Mouse (Mus musculus) G1E-ER4 (cell line): ENCODE results near the gene Det1. TPM values are rescaled to one million over a fixed set of nuclear protein-coding genes. Genes with fewer than 3 reads are reported as not detected.

Experiments
- GATA1 ChIP-seq: IDR thresholded peaks from one replicate; pipeline ENCODE4 v1.8.0; 2012; ENCODE audit warnings: low read length, inconsistent platforms
- polyA plus RNA-seq: library from polyadenylated mRNA; stranded (reverse); fragments of >175 nt; gene quantifications from 2 replicates; pipeline ENCODE4 v1.2.3, GENCODE M21; 2012

Det1 gene
- polyA plus RNA-seq, 1 experiment, result 8.9 TPM

DNA sequence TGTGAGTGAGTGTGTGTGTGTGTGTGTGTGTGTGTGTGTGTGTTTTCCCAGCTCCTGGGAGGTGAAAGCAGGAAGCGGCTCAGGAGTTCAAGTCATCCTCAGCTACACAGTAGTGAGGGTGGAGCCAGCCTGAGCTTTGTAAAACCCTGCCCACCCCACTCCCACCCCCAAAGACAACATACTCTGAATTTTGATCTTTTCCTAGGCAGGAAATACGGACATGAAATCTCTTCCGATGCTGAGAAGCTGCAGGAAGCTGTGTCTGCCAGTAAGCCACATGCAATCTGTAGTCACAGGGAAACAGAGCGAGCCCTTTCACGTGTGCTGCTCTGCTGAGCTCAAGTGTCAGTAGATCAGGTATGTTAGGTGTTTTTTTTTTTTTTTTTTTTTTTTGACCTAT lies 21.7 kb upstream of the Det1 start:
- no peak for TF ChIP-seq GATA1

DNA sequence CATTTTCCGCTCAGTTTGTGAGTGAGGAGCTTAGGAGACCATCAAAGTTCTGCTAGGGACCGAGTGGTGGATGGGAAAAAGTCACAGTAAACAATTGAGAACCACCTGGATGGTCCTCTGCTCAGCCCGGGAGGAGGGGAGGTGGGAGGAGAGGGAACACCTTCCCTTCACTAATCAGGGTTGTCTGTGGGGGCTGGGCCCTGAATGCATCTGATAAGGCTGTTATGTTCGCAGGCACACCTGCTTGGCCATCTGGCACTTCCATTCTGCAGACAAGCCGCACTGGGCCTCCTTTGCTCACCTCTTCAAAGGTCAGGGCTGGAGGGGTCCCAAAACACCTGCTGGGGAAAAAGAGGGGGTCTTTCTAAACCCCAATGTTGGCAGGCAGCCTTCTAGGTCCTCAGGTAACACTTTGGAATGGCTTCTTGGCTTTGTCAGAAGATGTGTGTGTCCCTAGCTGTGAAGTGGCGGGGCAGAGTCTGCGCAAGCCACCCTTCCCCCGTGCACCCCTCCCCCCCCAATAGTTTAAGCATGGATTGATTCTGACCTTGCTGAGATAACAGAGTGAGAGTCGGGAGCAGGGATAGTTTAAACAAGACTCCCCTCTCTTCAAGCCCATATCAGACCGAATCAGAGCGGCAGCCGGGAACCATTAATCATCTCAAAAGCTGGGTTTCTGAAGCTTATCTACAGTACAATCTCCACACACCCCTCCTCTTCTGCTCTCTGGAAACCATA lies 18.3 kb upstream of the Det1 start:
- TF ChIP-seq GATA1, result no peak

DNA sequence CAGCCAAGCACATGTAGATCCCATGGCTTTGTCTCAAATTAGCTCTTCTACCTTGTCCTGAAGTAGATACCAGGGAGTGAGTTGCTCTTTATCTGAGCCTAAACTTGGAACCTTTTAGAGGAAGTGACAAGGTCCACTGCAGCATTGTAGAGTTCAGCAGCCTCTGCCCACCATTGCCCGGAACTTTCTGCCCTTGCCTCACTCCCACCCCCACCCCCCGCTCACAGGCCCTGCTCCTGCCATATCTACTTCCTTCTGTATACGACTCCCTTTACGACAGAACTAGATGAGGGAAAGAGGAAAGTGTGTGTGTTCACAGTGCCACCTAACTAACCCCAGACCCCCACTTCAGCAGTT lies 17.4 kb upstream of the Det1 start:
- no peak for TF ChIP-seq GATA1

DNA sequence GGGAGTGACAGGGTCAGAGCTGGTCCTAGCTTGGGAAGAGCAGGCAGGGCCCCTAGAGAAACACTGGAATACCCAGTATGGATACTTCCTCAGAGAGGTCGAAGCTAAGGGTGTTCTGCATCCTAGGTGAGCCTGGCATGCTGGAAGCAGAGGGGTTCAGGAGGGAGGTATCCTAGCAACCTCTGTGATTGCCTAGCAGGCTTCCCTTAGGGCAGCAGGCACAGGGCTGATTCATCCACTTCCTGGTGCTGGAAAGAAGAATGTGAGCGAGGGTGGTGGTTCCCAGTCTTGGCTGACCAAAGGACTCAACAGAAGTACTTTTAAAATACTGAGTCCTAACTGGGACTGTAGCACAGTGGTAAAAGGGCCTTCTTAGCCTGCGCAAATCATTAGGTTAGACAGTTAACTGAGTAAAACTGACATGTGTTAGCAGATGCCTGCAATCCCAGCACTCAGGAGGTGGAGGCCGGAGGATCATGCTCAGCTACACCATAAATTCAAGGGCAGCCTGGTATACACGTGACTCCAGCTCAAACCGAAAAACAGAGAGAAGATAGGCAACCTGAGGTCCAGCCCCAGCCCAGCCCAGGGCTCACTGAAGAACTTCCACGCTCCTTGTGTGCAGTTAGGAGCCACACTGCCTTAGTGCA lies 16.9 kb upstream of the Det1 start:
- no peak for TF ChIP-seq GATA1

DNA sequence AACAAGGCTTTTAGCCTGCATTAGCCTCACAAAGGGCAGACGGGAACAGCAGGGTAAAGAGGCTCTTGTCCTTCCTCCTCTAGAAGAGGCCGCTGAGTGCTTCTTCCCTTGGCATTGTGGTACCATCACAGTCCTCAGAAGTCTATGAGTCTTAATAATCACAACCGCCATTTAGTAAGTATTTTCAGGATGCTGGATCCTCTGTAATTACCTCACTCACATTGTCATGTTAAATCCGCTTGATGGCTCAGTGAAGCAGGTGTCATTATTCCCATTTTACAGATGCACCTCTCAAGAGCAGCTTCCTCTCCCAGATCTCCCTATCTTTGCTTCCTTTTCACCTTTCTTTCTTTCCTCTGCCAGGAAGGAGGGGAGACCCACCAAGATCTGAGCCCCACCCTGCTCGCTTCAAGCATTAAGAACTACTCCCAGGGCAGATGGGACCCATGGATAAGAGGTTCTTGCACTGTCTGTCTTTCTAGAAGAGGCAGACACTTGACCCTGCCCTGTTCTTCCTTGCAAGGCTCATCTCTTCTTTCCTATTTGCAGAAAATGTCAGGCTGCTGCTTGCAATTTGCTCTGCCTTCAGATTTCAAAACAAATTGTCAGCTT lies 8.1 kb upstream of the Det1 start:
- TF ChIP-seq GATA1, result no peak

DNA sequence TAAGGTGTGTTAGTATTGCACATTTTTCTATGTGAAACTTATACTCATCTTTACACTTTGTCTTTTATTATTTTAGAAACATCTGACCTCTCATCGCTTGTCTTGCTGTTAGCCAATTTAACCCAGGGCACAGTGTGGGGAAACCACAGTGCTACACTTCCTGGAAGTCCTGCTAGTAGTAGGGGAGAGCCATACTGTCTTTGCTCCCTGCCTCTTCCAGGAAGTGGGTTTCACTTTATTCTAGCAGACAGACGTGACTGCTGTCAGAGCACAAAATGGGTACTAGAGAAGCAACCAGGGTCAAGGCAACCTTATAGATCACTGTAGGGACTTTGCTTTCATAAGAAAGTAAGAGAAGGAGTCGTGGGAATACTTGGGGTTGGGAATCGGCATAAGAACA lies 7.0 kb upstream of the Det1 start:
- TF ChIP-seq GATA1, result no peak

DNA sequence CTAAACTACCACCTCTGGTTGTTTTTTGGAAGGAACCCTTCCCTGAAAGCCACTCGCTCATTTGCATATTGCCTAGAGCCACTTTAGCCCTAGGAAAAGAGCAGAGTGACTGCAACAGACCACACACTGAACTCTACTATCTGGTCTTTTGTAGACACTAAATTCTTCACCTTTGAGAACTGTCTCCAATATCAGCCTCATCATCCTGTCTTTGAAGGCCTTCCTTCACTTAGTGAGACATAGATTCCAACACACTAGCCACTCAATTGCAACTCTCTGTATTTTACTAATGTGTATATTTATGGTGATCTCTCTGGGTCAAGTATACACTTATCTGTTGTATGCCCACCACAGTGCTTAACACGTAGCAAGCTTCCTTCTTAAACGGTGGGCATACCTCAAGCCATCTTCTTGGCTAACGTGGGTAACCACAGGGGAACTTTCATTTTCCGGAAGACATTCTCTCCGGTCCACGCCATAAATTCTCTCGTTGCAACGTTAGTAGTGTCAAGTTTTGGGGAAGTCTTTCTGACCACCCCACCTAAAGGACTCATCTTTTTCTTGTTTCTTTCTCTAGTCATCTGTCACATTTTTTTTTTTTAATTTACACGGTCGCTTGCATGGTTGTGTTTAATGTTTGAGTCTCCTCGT lies 872 bp downstream of the Det1 start:
- no peak for TF ChIP-seq GATA1

DNA sequence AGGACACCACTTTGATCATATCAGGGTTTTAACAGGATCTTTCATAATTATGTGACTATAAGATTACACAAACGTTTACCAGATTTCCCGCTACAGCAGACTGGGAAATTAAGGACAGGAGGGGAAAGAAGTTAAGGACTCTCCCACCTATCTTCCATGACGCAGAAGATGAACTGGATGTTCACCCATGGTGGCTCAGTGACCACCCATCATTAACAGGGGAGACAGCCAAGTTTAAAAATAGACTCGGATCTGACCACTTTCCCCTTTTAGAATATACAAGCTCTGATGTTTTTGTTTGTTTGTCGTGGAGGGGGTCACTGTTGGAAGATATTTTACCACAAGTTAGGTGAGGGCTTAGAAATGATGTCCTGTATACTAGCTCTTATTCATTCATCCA lies 5.5 kb downstream of the Det1 start:
- TF ChIP-seq GATA1, result no peak

DNA sequence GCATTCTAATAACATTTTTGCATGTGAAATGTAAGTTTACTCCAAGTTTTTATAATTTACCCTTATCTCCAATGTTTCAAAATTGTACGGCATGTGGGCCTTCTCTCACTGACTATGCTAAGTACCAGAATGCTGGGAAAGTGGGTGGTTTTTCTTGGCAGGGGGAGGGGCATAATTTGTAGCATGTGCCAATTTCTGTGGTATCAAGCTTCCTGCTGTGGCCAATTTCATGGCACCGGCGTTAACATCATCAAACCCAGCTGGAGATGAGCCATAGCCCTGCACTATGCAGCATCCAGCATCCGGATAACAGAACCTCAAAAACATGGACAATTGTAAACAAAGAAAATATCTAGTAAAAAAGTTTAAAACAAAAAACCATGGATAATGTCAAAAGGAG lies 9.8 kb downstream of the Det1 start:
- TF ChIP-seq GATA1, result no peak

DNA sequence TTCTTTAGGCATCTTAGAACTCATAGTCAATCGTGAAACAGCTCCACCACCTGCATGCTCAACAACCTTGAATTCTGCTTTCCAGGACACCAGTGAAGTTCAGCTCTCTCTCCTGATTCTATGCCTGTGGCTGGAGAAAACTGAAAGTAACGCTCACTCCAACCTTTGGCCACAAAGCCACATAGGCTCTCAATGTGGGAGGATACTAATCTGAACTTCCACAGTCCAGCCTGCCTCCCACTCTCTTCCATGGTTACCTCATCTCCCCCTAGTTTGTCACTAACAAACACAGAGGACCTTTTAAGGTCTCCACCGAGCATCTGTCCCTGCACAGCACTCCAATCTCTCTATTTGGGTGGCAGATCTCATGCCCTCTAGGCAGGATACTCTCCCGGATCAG lies 11.4 kb downstream of the Det1 start:
- no peak for TF ChIP-seq GATA1

DNA sequence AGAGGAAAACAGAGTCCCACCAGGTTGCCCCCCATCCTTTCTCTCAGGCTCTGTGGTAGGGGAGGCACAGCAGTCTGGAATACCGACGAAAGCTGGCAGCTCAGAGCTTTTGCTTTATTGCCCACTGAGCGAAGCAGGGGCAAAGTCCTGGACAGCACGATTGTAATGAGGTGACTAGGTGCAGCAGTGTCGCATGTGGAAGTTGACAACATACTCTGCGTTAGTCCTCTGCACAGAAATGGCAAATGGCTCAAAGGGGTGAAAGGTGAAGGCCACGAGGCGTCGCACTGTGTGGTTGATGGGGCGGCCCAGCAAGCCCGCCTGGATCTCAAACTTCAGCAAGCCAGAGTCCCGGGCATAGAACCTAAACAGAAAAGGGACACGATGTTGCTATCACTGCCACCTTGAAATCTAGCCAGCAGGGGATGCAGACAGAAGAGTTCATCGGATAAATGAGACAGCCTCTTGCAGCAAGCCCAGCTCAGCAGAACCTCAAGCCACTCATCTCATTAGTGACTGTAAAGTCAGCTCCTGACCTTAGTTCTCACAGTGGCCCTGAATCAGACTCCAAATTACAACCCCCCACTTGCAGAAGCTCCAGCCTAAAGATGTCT lies 19.2 kb downstream of the Det1 start:
- TF ChIP-seq GATA1, result no peak

DNA sequence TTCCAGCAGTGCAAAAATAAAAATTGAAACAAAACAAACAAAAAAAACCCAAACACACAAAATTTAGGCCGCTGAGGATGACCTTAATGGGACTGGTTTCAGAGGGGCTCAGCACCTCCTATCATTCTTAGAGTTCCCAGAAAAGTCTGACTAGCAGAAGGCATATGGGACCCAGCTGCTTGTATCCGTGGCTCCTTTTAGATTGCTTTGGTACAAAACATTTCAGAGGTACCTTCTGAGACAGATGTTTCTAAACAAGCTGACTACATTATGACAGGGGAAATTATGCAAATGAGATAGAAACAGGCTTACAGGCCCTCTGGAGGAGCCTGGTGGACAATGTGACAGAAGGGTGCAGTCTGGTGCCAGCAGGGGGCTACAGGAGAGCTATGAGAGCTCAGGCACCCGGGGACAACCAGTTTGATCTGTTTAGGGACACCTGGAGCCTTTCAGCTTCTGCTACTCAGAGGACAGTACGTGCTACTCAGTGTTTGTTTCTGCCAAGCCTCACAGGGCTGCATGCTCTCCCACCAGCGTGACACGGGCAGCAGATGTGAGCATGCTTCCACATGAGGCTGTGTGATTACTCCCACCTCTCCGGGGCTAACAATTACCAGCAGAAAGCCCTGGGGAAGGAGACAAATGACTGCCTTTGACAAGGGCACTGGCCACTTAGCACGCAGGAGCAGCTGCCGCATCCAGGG lies 20.2 kb downstream of the Det1 start:
- no peak for TF ChIP-seq GATA1

DNA sequence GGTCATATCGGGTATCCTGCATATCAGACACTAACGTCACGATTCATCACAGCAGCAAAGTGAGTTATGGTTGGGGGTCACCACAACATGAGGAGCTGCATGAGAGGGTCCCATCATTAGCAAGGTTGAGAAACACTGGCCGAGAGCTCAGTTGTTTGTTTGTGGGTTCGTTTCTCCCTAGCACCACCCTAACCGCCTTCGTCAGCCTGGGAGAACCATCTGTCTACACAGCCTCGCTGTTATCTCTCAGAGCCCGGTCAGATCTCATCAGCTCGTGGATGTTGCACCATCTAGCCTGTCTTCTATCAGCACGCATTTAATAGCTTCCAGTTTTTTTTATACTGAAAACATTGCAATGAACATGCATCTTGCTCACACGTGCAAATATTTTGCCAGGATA lies 28.7 kb downstream of the Det1 start:
- TF ChIP-seq GATA1, result peak; percentile 88

DNA sequence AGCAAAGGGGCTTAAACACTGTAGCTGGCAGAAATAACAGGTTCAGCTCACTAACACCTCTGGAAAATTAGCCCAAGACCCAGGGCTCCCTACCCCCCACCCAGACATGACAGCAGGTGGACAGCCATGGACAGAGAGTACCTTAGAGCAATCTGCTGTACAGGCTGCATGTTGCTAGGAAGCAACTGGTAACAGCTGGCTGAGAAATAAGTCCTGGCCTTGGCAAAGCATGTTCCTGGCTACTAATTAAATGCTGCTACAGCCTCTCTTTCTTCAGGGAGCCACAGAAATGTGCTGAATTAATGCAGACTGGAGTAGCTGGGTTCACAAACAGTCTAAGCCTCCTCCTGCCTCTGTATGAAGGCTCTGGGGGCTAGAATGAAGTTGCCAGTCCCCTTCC lies 32.3 kb downstream of the Det1 start:
- no peak for TF ChIP-seq GATA1

DNA sequence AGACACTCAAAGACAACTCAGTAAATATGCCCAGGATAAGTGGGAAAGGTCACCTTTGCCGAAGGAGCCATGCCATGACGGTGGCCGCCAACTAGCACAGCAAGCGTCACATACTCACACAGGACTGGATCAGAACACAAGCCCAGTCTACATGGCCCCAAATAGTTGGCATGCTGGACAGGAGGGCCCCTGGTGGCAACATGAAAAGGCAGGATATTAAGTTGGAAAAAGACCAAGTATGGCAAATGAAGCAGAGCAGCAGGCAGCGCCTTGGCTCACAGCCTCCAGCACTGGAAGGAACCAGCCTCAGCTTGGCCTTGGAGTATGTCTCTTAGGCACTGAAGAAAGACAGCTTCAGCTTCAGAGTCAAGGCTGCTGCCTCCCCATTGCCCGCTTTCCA lies 33.3 kb downstream of the Det1 start:
- no peak for TF ChIP-seq GATA1

DNA sequence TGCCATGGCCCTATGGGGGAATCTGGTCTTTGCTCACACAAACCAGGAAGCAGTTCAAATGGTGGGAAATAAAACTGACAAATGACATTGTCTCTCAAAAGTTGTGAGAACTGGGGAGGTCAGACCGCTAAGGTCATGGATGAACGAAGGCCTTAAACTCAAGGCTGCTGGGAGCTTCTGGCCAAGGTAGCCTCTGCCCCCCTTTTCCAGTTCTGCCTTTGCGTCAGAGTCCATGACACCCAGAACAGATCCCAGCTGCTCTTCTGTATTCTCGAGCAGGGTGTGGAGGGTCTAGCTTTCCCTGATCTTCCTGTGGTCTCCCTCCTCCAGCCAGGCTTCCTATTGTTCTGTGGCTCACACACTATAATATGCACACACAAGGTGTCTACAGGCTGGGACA lies 39.9 kb downstream of the Det1 start:
- TF ChIP-seq GATA1, result no peak

DNA sequence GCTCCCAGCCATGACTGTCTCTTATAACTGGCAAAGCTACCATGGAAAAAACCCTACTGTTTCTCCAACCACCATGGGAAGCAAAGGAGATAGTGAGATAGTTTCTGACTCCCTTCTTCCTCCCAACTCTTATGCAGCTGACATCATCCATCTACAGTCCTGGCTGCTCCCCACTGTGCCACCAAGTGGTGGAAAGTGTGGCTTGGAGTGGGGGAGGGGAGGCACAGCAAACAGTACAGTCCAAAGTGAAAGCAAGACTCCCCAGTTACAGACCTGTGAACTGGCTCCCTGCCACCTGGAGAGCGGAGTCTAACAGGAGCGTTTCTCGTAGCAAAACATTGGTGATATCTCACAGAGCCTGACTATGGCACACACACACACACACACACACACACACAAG lies 43.2 kb downstream of the Det1 start:
- TF ChIP-seq GATA1, result no peak
